Mouse (Mus musculus) kidney, postnatal 0 days (tissue): ENCODE measurements at regions not wholly inside any gene's neighbourhood (a gene's known extent, or its start where the extent isn't known, plus 50 kb on each side); places are given as distances from the start of the nearest gene placed in this dataset.

Experiments
- ATAC-seq: fragments of 200-750 bp; cut with Nextera tagmentation; replicated peaks from 2 replicates; pipeline ENCODE4 v1.8.0; 2017; ENCODE audit warnings: low read depth, moderate number of reproducible peaks, moderate TSS enrichment, moderate library complexity; ENCODE audit not compliant: low FRiP score
- DNase-seq: peaks from one replicate; pipeline ENCODE4 v3.0.0-alpha.2; 2016; ENCODE audit warnings: low spot score
- H3K27ac ChIP-seq: fragments of 300-500 bp; sonication (generic); 2 replicates; pipeline ENCODE4 v1.5.1; 2014; ENCODE audit warnings: mild to moderate bottlenecking
- H3K27me3 ChIP-seq: fragments of 300-500 bp; sonication (generic); 2 replicates; pipeline ENCODE4 v1.6.1; 2014; ENCODE audit warnings: low read length, mixed read lengths; ENCODE audit not compliant: insufficient read depth
- H3K36me3 ChIP-seq: fragments of 300-500 bp; sonication (generic); 2 replicates; pipeline ENCODE4 v1.6.1; 2014; ENCODE audit warnings: low read length, mixed read lengths; ENCODE audit not compliant: insufficient read depth
- H3K4me1 ChIP-seq: fragments of 300-500 bp; sonication (generic); replicated peaks from 2 replicates; pipeline ENCODE4 v1.6.1; 2014; ENCODE audit warnings: antibody characterized with exemption, low read length, mixed read lengths; ENCODE audit not compliant: insufficient read depth
- H3K4me2 ChIP-seq: fragments of 300-500 bp; sonication (generic); 2 replicates; pipeline ENCODE4 v1.6.1; 2014; ENCODE audit warnings: mild to moderate bottlenecking, low read length, moderate library complexity, mixed read lengths
- H3K4me3 ChIP-seq: fragments of 300-500 bp; sonication (generic); replicated peaks from 2 replicates; pipeline ENCODE4 v1.5.1; 2014; ENCODE audit warnings: low read depth, low read length
- H3K9ac ChIP-seq: fragments of 300-500 bp; sonication (generic); 2 replicates; pipeline ENCODE4 v1.6.1; 2014; ENCODE audit warnings: low read depth, low read length
- H3K9me3 ChIP-seq: fragments of 300-500 bp; sonication (generic); replicated peaks from 2 replicates; pipeline ENCODE4 v1.6.1; 2016; ENCODE audit warnings: low read length, inconsistent platforms, mixed read lengths
- CTCF ChIP-seq: IDR thresholded peaks from 2 replicates; pipeline ENCODE4 v1.5.1; 2016; ENCODE audit warnings: antibody characterized with exemption, low read depth, mild to moderate bottlenecking, moderate library complexity
- WGBS: fragments of 180-500 bp; shearing (Covaris S2); extraction: QIAGEN DNeasy Blood & Tissue Kit; methylation state at CpG from one replicate; pipeline ENCODE4 v1.1.7; 2014; 5-methylcytosine and 5-hydroxymethylcytosine counted together

DNA sequence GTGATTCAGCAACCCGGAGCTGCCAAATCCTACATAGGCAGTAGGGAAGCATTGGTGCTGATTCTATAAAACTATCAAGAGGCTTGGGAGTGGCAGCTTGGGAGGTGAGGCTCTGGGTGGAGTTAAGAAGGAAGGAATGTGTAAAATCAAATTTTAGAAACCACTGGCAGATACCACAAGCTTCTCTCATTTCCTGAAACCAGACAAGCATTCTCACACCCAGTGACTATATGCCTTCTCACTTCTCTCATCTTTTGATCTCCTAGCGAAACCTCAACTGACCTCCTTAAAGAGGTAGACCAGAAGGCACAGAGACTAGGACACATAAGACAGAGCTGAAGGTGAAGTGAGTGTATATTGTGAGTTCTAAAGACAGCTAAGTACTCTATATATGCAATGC, 113.4 kb upstream of the Ppp3ca start:
- Histone ChIP-seq H3K9me3 (no peaks in the 10 kb centered on the region), H3K9ac (no peak overlapping the region), H3K4me1 (no peaks in the 10 kb centered on the region), H3K27me3 (no peaks in the 10 kb centered on the region), H3K36me3 (no peaks in the 10 kb centered on the region), H3K4me3 (no peak overlapping the region), H3K27ac (no peak overlapping the region), H3K4me2 (no peak overlapping the region)
- DNase-seq (no peak), ATAC-seq (no peak)
- TF ChIP-seq CTCF, result no peak
- 92% methylated on average over 2 of the region's 2 CpGs for WGBS

DNA sequence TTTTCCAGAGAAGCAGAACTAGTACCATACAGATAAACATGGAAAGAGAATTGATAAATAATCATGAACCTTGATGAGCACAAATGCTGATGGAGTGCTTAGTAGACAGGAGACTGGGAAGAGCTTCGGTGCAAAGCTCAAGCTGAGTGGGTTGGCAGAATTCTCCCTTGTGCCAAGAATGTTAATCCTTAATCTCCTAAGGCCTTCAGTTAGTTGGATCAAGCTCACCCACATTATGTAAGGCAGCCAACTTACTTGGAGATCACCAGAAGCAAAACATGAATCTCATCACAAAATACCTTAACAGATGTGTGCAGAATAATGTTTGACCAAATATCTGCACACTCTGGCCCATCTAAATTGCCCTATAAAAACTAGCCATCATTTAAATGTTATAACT, 120.5 kb upstream of the Ppp3ca start:
- H3K4me1 ChIP-seq, result no peaks in the 10 kb centered on the region
- no peak overlapping the region for H3K4me2 ChIP-seq

DNA sequence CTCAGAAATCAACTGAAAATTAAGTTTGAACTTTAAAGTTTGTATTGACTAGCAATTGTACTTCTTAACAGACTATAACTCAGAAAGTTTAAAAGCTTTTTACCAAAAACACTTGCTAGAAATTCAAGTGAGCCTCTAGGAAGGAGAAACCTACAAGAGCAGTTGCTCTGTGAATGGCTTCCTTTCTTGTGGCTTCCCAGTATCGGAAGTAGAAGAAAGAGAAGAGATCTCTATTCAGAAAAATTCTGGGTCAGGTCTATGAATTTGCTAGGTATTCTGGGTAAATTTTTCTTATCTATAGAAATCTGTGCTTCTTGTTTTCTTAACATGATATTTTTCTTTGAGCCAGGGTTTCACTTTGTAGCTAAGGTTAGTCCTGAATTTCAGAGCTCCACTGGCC, 138.3 kb upstream of the Ppp3ca start:
- DNase-seq, result no peak
- WGBS, result 84% methylated on average over 1 of the region's 1 CpGs
- Histone ChIP-seq H3K4me2 (no peak overlapping the region), H3K4me1 (no peaks in the 10 kb centered on the region), H3K27ac (no peak overlapping the region), H3K27me3 (no peaks in the 10 kb centered on the region), H3K9ac (no peak overlapping the region), H3K9me3 (no peaks in the 10 kb centered on the region), H3K36me3 (no peaks in the 10 kb centered on the region), H3K4me3 (no peak overlapping the region)
- ATAC-seq, result no peak
- no peak for TF ChIP-seq CTCF

More for the DNA sequence above, 120.5 kb upstream of the Ppp3ca start:
- Histone ChIP-seq H3K36me3 (no peaks in the 10 kb centered on the region), H3K4me3 (no peak overlapping the region), H3K27ac (no peak overlapping the region), H3K9me3 (no peaks in the 10 kb centered on the region), H3K27me3 (no peaks in the 10 kb centered on the region), H3K9ac (no peak overlapping the region)
- DNase-seq, result no peak
- TF ChIP-seq CTCF, result no peak
- 88% methylated on average over 1 of the region's 1 CpGs for WGBS
- ATAC-seq, result no peak

GRCm38 (mm10) chr3:136508575-136508974, 161.3 kb upstream of the Ppp3ca start:
- ATAC-seq (no peak), DNase-seq (no peak)
- Histone ChIP-seq H3K27ac (no peak overlapping the region), H3K9ac (no peak overlapping the region), H3K36me3 (no peaks in the 10 kb centered on the region), H3K27me3 (no peaks in the 10 kb centered on the region), H3K4me1 (no peaks in the 10 kb centered on the region), H3K4me3 (no peak overlapping the region), H3K4me2 (no peak overlapping the region), H3K9me3 (no peaks in the 10 kb centered on the region)
- TF ChIP-seq CTCF, result no peak
- WGBS, result 81% methylated on average over 2 of the region's 2 CpGs

DNA sequence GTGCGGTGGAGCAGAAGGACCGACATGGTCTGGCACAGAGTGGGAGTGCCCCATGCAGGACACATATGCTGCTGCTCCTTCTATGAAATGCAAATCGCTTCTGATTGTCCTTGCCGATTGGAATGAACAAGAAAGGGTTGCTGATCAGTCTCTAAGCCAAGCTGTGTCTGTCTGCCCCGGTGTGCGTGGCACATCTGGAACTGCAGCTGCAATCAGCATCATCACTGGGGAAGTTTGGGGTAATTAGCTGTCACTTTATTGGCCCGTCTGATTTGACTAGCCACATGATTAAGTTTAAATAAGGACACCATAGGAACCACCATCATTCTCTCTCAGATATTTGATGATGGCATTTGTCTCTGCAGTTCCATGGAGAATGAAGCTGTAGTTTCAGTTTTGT, 162.9 kb upstream of the Ppp3ca start:
- Histone ChIP-seq H3K27ac (no peak overlapping the region), H3K9ac (no peak overlapping the region), H3K27me3 (no peaks in the 10 kb centered on the region), H3K4me1 (no peaks in the 10 kb centered on the region), H3K4me2 (no peak overlapping the region), H3K4me3 (no peak overlapping the region), H3K36me3 (no peaks in the 10 kb centered on the region), H3K9me3 (no peaks in the 10 kb centered on the region)
- 74% methylated on average over 7 of the region's 7 CpGs for WGBS
- no peak for TF ChIP-seq CTCF
- no peak for DNase-seq
- ATAC-seq, result no peak

- TF ChIP-seq CTCF, result no peak
- H3K27ac ChIP-seq, result no peak overlapping the region
- no peaks in the 10 kb centered on the region for H3K4me1 ChIP-seq
- H3K4me3 ChIP-seq, result no peak overlapping the region
- H3K27me3 ChIP-seq, result no peaks in the 10 kb centered on the region
- no peak for ATAC-seq
- no peak overlapping the region for H3K4me2 ChIP-seq
- H3K9ac ChIP-seq, result no peak overlapping the region
- no peaks in the 10 kb centered on the region for H3K36me3 ChIP-seq
- H3K9me3 ChIP-seq, result no peaks in the 10 kb centered on the region
- DNase-seq, result no peak
These were observed 169.0 kb upstream of the Bank1 start for GRCm38 (mm10) chr3:136494831-136495230.

DNA sequence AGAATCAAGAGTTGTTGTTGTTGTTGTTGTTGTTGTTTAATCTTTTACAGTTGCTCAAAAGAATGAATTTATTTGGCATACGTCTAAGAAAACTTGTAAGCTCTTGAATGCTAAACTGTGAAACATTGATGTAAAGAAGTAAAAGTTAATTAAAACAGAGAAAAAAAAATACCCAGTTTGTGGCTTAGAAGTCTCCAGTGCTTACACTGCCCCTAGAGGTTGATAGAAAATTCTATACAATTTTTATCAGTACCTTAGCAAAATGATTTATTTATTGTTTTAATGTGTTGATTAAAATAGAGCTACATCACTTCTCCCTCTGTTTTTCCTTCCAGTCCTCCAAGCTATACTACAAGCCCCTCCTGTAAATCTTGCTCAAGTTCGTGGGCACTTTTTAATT, 165.8 kb upstream of the Bank1 start:
- H3K9ac ChIP-seq, result no peak overlapping the region
- H3K4me2 ChIP-seq, result no peak overlapping the region
- H3K36me3 ChIP-seq, result no peaks in the 10 kb centered on the region
- H3K9me3 ChIP-seq, result no peaks in the 10 kb centered on the region
- H3K27me3 ChIP-seq, result no peaks in the 10 kb centered on the region
- no peaks in the 10 kb centered on the region for H3K4me1 ChIP-seq
- WGBS, result 76% methylated on average over 2 of the region's 2 CpGs
- no peak for ATAC-seq
- H3K27ac ChIP-seq, result no peak overlapping the region
- no peak overlapping the region for H3K4me3 ChIP-seq
- TF ChIP-seq CTCF, result no peak; the same call in 1 of the 2 replicates
- no peak for DNase-seq
